Mouse (Mus musculus) WW6 (cell line): ENCODE data around the gene Kif3c.

Experiments used
- DNase-seq: peaks from one replicate; pipeline ENCODE4 v3.0.0-alpha.2; 2013; ENCODE audit warnings: low read depth, low spot score

Gene Kif3c

DNA sequence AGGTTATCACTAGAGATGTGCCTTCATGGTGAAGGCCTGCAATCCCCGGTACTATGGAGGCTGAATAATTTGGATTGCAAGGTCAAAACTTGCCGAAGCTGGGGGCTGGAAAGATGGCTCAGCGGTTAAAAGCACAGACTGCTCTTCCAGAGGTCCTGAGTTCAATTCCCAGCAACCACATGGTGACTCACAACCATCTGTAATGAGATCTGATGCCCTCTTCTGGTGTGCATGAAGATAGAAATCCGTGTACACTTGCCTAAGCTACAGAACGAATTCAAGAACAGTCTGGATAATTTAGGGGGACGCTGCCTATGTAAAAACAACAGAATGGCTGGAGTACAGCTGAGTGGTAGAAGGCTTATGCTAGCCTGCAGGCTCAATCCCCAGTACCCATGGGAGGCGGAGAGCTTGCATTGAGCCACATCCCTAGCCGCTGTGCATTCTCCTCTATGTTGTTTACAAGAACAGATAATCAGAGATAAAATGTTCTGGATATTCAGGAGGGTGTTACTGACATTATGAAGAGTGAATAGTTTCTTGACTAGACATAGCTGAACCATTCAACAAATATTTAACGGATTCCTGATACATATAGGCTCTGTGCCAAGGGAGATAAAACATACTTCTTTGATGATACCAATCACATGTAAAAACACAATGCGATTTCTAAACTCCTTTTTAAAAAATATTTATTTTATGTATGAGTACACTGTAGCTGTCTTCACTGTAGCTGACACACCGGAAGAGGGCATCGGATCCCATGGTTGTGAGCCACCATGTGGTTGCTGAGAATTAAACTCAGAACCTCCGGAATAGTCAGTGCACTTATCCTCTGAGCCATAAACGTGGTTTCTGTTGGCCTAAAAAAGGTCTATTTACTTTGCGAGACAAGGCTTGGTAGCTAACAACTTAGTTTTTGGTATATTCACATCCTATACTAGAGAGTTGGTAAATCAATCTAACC, 60.7 kb downstream of the Kif3c start:
- no peak for DNase-seq

DNA sequence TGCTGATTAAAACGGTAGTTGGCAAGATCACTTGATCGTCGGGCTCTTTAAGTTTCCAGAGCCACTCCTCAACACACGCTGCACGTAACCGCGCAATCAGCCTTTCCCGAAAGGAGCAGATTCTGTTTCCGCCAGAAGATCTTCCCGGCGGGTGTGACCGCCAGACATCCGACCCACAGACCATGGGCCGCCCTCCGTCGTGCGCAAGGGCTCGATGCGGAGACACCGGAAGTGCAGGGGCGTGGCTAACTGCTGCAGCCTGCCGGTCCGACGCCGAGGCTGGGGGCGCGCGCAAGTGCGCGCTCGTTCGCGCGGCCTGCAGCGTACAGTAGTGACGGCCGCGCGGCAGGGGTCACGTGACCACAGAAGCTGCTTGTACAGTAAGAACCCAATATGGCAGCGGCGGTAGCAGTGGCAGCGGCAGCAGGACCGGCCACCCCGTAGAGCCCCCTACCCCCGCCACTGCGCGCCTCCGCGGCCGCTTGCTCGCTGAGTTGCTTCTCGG, 61.6 kb downstream of the Kif3c start, which contains the start of gene Asxl2:
Asxl2 (plus strand) TSS at position 328 of the 505 bp plus-strand sequence.
- DNase-seq = peak; percentile 98

DNA sequence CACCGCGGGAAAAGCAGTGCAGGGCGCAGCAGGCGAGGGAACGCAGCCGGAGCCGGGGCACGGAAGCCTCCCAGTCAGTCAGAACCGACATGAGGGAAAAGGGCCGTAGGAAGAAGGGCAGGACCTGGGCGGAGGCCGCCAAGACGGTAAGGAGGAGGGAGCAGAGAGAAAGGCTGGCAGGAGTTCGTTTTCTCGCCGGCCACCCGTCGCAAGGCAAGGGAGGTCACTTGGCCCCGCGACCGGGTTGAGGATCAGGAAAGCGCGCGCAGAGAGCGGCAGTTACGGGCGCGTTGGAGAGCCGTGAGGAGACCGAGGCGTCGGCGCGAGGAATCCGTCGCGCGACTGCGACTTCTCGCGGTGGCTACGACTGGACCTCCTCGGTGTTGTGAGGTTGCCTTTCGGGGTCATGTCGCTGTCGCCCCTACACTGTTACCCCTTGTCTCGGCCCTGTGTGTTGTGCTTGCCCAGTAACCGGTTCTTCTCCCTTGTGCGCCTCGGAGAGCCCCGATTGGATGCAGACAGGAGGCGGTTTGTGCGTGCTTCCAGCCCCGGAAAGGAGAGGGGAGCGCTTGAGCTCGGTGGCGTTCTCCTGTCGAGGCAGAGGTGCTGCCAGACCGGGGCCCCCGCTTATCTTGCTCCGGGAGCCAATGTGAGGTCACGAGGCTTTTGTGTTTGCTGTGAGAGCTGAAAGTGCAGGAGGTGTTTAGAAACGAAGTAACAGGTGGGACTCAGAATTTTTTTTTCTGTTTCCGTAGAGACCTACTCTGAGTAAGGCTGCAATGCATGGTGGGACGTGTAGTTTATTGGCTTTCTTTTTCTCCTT, 62.3 kb downstream of the Kif3c start:
- no peak for DNase-seq

DNA sequence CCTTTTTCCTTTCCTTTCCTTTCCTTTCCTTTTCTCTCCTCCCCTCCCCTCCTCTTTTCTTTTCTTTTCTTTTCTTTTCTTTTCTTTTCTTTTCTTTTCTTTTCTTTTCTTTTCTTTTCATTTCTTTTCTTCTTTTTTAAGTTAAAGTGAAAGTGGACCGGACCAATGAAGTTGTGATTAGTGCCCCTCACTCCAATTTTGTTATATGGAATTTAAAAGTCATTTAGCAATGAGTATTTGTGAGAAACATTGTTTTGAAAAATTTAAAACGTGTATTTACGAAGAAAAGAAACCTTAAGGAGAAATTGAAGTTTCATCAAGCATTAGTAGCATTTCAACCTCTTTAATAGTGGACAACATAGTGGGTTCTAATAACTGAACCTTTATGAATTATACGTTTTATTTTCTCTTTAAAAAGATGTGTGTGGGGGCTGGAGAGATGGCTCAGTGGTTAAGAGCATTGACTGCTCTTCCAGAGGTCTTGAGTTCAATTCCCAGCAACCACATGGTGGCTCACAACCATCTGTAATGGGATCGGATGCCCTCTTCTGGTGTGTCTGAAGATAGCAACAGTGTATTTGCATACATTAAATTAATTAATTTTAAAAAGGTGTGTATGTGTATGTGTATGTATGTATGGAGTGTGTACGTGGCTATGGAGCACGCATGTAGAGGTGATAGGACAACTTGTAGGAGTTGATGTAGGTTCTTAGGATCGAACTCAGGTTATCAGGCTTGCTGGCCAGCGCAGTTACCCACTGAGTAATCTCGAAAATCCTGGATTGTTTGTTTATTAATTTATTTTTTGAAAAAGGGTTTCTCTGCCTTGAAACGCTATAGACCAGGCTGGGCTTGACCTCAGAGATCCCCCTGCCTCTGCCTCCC, 63.2 kb downstream of the Kif3c start:
- DNase-seq = no peak

DNA sequence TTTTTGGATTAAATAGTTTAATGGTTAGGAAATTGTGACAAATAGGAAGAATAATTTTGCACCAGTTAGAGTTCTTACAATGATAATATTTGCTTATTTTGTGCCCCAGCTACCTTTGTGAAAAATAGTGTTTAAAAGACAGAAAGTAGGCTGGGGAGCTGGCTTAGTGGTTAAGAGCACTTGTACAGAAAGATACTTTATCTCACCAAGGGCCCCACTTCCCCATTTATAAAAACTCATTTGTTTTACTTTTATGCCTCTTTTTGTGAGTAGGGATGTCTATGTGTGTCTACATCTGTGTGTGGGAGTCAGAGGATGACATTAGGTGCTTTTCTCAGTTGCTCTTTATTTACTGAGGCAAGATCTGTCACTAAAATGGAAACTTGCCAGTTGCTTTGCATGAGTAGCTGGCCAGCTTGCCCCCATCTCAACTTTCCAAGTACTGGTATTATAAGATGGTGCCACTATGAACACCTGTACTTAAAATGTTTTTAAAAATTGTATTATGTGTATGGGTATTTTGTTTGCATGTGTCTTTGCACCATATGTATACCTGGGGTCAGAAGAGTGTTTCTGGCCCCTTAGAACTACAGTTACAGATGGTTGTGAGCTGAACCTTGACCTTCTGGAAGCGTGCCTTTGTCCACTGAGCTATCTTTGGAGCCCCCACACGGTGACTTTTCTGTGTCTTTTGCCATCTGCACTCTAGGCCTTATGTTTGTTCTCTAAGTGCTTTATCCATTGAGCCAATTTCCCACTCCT, 64.9 kb downstream of the Kif3c start:
- no peak for DNase-seq

DNA sequence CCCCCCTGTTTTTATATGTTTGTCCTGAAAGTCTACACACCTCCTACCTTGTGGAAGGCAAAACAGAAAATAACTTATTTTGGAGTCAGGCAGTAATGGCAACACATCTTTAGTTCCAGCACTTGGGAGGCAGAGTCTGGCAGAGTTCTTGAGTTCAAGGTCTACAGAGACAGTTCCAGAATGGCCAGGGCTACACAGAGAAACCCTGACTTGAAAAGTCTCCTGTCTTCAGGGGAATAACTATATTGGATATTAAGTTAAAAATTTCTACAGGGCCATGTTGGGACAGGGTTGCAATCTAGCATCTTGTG, 65.5 kb downstream of the Kif3c start:
- no peak for DNase-seq

DNA sequence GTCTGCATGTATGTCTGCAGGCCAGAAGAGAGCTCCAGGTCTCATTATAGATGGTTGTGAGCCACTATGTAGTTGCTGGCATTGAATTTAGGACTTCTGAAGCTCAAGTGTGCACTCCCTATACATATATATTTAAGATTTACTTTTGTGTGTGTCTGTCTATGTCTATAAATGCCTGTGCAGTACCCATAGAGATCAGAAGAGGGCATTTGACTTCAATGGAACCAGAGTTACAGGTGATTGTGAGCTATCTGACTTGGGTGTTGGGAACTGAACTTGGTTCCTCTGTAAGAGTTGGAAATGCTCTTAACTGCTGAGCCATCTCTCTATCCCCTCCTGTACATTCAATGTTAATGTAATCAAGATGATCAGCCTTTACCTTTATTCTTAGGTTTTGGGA, 66.1 kb downstream of the Kif3c start:
- DNase-seq = no peak

DNA sequence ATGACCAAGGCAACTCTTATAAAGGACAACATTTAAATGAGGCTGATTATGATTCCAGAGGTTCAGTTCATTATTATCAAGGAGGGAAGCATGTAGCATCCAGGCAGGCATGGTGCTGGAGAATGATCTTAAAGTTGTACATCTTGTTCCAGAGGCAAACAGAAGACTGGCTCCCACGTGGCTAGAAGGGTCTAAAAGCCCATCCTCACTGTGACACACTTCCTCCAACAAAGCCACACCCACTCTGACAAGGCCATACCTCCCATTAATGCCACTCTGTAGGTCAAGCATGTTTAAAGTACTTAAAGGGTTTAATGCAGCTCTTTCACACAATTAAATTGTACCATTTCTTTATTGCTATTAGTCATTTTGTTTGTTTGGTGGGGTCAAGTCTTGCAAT, 68.8 kb downstream of the Kif3c start:
- no peak for DNase-seq

DNA sequence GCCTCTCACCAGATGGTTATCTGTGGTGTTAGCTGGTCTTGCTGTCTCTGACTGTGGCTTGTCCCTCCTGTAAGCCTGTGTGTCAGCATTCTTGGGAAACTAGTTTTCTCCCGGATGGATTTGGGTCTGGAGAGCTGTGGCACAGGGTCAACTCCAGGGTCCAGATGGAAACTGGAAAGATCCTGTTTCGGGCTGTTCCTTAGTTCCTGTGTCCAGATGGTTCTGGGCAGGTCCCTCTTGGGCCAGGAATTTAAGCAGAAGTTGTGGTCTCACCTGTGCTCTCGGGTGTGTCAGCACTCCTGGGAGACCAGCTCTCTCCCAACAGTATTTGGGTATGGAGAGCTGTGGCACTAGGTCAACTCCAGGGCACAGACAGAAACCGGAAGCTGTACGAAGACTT, 71.5 kb downstream of the Kif3c start:
- no peak for DNase-seq

DNA sequence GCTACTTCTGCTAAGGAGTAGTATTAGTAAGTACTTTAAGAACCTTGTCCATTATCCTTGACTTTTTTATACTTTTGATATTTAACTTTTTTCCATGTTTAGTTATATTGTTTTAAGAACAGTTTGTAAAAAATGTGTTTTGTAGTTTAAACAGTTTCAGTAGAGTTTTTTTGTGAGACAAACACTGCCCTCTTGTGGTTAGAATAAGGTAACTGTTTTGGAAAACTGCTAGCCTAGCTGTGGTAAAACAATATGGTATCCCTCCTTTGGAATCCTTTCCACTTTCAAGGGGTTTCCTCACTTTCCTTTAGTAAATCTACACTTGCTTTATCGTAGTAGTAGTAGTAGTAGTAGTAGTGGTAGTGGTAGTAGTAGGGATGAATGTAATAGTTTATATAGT, 72.9 kb downstream of the Kif3c start:
- DNase-seq = no peak

DNA sequence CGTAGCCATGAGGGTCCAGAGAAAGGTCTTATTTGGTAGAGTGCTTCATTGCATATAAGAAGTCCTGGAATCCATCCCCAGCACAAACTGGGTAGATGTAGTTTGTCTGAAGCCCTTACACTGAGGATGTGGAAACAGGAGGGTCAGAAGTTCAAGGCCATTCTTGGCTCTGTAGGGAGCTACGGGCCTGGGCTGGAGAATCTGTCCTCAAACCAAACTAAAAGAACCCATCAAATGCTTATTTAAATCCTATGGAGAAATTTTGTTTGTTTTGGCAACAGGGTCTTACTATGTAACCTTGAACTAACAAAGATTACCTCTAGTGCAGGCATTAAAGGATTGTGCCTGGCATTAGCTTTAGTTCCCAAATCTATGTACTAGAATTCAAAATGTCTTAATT, 76.0 kb downstream of the Kif3c start:
- DNase-seq = no peak

DNA sequence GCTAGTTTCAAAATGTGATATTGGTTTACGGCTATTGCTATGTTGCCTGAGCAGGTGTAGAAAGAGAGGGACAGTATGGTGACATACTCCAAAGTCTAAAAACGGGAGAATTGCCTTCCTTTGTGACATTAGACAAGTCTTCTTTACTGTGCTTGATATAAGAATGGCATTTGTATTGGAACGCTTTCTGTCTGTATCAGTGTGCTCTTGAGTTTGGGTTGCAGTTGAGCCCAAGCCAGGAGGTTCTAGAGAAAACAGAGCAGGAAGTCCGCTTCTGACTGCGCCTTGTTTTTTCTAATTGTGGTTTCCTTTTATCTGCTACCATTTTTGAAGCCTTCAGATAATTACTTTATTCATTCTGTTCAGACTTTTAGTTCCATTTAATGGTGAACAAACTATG, 76.4 kb downstream of the Kif3c start:
- DNase-seq = no peak

DNA sequence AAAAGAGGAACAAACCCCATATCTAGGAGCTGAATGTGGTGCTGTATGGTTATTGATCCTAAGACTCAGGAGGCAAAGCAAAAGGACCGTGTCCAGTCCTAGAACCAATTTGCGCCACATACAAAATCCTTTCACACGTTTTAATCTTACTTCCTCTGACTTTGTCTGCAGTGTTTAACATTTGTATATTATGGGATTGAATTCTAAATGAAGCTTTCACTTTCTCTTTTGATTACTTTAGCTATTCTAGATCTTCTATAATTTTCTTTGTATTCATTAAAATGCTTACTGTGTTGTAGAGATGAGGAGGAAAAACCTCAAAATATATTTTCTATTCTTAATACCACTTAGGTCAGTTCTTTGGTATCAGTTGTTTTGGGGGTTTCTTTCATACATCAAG, 88.6 kb downstream of the Kif3c start:
- no peak for DNase-seq
